Mouse (Mus musculus) ovary, adult 10 weeks (tissue): Measurements from ENCODE around the gene Snapc5. TPM values are rescaled to one million over a fixed set of nuclear protein-coding genes. Genes with fewer than 3 reads are reported as not detected.

Experiments
- polyA plus RNA-seq: library from polyadenylated mRNA; stranded (reverse); fragments of 350-450 nt; fragmentation: Illumina TruSeq; extraction: RNeasy Lipid Tissue Mini Kit (QIAGEN cat#74804); gene quantifications from one replicate; pipeline ENCODE4 v1.2.3, GENCODE M21; 2014

Gene Snapc5
- 65.5 TPM for polyA plus RNA-seq

GRCm38 (mm10) chr9:64178974-64179646 lies at the start of gene Snapc5:
Snapc5 (plus strand) TSS chr9:64179274.

GRCm38 (mm10) chr9:64172816-64173665 lies 6.0 kb upstream of the Snapc5 start, which contains the start of the genes Zwilch and Rpl4:
Zwilch (minus strand) TSS chr9:64173104.
Rpl4 (plus strand) TSS chr9:64173375.

Other genes starting within 250 kb of the Snapc5 start
- 5.3 TPM for gene Smad6, start 157.2 kb upstream of the Snapc5 start, polyA plus RNA-seq
- not detected for gene Lctl, start 62.1 kb upstream of the Snapc5 start, polyA plus RNA-seq
- gene Zwilch, start 6.2 kb upstream of the Snapc5 start, polyA plus RNA-seq: 22.9 TPM
- gene Rpl4, start 5.9 kb upstream of the Snapc5 start, polyA plus RNA-seq: 844 TPM
- gene Uchl4, start 55.9 kb downstream of the Snapc5 start, polyA plus RNA-seq: 0.43 TPM
- 62.7 TPM for gene Map2k1, start 74.4 kb downstream of the Snapc5 start, polyA plus RNA-seq
- 127 TPM for gene Tipin, start 102.3 kb downstream of the Snapc5 start, polyA plus RNA-seq
- gene Dis3l, start 162.0 kb downstream of the Snapc5 start, polyA plus RNA-seq: 17.0 TPM
- gene Megf11, start 206.4 kb downstream of the Snapc5 start, polyA plus RNA-seq: 0.14 TPM